Mouse (Mus musculus): ENCODE data around the gene Lrrc8d. TPM values are rescaled to one million over a fixed set of nuclear protein-coding genes. Genes with fewer than 3 reads are reported as not detected.
"Not testable (repeated sequence)": the region's sequence is repeated elsewhere in the genome, so short reads cannot be mapped to it uniquely, and the experiment has no call there.

Gene Lrrc8d
- polyA plus RNA-seq, 1 experiment from 2014 or later, result 19.4 TPM

- 61% methylated on average over 4 of the region's 4 CpGs for WGBS
- Histone ChIP-seq H3K9ac (no peak overlapping the region), H3K27me3 (no peaks in the 10 kb centered on the region), H3K36me3 (no peaks in the 10 kb centered on the region), H3K4me3 (no peak overlapping the region), H3K4me2 (no peak overlapping the region), H3K9me3 (no peaks in the 10 kb centered on the region), H3K27ac (no peak overlapping the region), H3K4me1 (peaks cover 16% of the 10 kb centered on the region)
- no peak for ATAC-seq (ENCODE audit: insufficient number of reproducible peaks, insufficient read depth, low FRiP score, low TSS enrichment, low read depth)
Measured at GRCm38 (mm10) chr5:105849222-105849621, 149.5 kb downstream of the Lrrc8d start.

- no peak overlapping the region for H3K4me3 ChIP-seq
- 56% methylated on average over 3 of the region's 3 CpGs for WGBS
- H3K4me1 ChIP-seq, result peaks cover 16% of the 10 kb centered on the region
- H3K9me3 ChIP-seq, result no peaks in the 10 kb centered on the region
- no peak for ATAC-seq (ENCODE audit: insufficient number of reproducible peaks, insufficient read depth, low FRiP score, low TSS enrichment, low read depth)
- H3K27me3 ChIP-seq, result no peaks in the 10 kb centered on the region
- no peak overlapping the region for H3K4me2 ChIP-seq
- no peaks in the 10 kb centered on the region for H3K36me3 ChIP-seq
- no peak overlapping the region for H3K9ac ChIP-seq
- H3K27ac ChIP-seq, result no peak overlapping the region
Measured at GRCm38 (mm10) chr5:105849643-105850042, 149.9 kb downstream of the Lrrc8d start.

DNA sequence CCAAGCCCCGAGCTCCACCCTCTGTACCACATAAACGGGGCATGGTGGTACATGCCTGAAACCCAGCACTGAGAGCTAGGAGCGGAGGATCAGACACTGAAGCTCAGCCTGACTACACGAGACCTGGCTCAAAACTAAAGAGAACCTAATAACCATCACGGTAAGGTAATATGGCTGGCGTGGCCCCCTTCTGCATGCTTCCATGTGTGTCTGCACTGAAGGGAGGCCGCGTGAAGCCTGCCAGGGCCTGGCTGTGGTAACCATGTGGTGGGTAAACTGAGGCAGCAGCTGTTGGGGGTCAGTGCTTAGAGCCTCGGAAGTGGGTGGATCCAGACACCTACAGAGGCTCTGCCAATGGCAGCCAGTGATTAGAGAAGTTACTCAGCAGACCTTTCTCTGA lies 153.5 kb downstream of the Lrrc8d start:
- H3K27ac ChIP-seq, result no peak overlapping the region
- H3K4me3 ChIP-seq, result no peak overlapping the region
- no peak overlapping the region for H3K9ac ChIP-seq
- peaks cover 24% of the 10 kb centered on the region for H3K4me1 ChIP-seq
- ATAC-seq (ENCODE audit: insufficient number of reproducible peaks, insufficient read depth, low FRiP score, low TSS enrichment, low read depth), result no peak
- H3K9me3 ChIP-seq, result no peaks in the 10 kb centered on the region
- H3K27me3 ChIP-seq, result no peaks in the 10 kb centered on the region
- H3K36me3 ChIP-seq, result no peaks in the 10 kb centered on the region
- WGBS, result 72% methylated on average over 9 of the region's 9 CpGs
- no peak overlapping the region for H3K4me2 ChIP-seq

DNA sequence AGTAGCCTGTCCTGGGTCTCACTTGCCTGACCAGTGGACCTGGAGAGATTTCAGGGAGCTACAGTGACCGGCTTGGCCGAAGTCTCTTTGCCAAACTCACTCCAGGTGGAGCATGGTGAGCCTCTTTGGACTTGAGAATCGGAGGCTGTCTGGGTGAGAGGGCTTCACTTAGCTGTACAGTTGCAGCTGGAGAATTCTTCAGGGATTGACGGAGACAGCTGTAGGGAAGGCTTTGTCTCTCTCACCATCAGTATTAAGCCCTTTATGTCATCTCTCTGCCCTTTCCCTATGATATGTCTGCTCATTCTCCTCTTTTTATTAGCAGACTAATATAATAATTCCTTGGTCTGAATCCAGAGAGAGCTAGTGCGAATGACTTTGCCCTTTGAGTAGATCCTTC lies 157.7 kb downstream of the Lrrc8d start:
- no peak overlapping the region for H3K4me2 ChIP-seq
- no peak overlapping the region for H3K4me3 ChIP-seq
- WGBS, result 73% methylated on average over 5 of the region's 5 CpGs
- H3K4me1 ChIP-seq, result peaks cover 31% of the 10 kb centered on the region
- ATAC-seq (ENCODE audit: insufficient number of reproducible peaks, insufficient read depth, low FRiP score, low TSS enrichment, low read depth), result no peak
- no peaks in the 10 kb centered on the region for H3K9me3 ChIP-seq
- H3K27me3 ChIP-seq, result no peaks in the 10 kb centered on the region
- H3K36me3 ChIP-seq, result no peaks in the 10 kb centered on the region
- H3K27ac ChIP-seq, result peak overlapping the region; percentile 51; the same call in 1 of the 2 replicates
- H3K9ac ChIP-seq, result no peak overlapping the region

DNA sequence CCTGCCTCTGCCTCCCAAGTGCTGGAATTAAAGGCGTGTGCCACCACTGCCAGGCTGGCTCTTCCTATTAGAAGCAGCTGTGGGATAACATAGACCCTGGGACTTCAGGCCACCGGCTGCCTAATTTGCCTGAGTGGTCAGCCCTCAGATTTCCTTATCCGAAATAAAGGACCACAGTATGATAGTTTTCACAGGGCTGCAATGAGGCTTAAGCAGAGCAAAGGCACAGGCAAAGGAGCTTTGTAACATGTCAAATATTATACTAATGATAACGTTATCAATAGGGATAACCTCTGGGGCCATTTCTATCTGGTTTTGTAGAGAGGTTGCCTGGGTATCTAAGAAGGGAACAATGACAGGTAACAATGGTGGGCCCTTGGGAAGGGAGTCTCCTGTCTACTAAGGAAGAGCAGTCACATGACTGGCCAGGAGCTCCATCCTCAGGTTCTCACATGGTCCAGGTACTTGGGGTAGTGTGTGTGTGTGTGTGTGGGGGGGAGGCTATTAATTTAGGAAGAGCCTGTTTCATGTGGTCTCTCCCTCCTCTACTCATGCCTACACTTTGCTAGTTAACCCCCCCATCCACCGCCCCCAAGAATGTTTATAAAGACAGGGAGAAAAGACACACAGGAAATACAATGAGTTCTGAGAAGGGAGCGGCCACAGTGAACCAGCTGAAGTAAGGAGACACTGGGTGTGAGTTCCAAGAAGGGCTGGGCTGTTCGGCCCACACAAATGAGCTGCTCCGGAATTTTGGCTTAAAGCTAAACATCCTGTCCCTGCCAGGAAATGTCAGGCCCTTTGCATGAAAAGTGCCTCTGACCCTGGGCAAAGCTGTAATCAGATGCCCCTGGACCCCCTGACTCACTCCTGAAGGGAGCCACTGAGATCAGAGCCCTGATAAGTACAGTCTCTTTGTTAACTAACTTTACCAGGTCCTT lies 159.3 kb downstream of the Lrrc8d start:
- no peaks in the 10 kb centered on the region for H3K27me3 ChIP-seq
- no peaks in the 10 kb centered on the region for H3K36me3 ChIP-seq
- H3K4me2 ChIP-seq, result no peak overlapping the region
- H3K9me3 ChIP-seq, result no peaks in the 10 kb centered on the region
- 50% methylated on average over 8 of the region's 8 CpGs for WGBS
- ATAC-seq (ENCODE audit: insufficient number of reproducible peaks, insufficient read depth, low FRiP score, low TSS enrichment, low read depth), result no peak
- no peak overlapping the region for H3K9ac ChIP-seq
- H3K27ac ChIP-seq, result peak overlapping the region; percentile 45
- H3K4me3 ChIP-seq, result no peak overlapping the region
- H3K4me1 ChIP-seq, result peaks cover 25% of the 10 kb centered on the region

DNA sequence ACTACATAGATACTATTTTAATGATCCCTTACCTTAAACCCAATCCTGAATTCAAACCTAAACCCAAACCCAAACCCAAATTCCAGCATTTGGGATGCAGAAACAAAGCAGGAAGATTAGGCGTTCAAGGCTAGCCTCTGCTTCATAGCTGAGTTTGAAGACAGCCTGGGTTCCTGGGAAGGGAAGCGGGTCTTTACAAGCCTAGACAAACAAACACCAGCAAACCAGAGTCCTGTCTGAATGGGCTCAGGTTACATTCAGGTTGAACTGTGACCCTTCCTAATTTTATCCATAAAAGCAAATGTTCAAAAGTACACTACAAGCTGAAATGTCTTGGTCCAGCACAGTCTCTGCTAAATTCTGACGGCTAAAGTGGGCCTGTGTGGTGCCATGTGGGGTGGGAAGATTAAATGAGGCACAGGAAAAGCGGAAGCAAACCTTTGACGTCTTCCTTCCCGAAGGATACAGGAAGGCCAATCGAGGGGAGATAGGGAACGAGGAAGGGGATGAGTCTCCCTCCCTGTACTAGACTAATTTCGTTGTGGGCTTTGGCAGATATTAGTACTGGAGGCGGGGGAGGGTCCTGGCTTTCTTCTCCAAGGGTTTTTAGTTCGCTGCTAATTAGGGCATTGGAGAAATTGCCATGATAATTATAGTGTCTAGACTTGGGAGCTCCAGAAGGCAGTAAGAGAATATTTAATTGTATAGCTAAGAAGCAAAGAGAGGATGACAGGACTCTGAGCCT lies 160.1 kb downstream of the Lrrc8d start:
- Histone ChIP-seq H3K36me3 (no peaks in the 10 kb centered on the region), H3K9me3 (no peaks in the 10 kb centered on the region), H3K4me2 (no peak overlapping the region), H3K27ac (peak overlapping the region; percentile 45), H3K27me3 (no peaks in the 10 kb centered on the region), H3K9ac (no peak overlapping the region), H3K4me3 (no peak overlapping the region), H3K4me1 (peaks cover 25% of the 10 kb centered on the region)
- 21% methylated on average over 11 of the region's 11 CpGs for WGBS
- no peak for ATAC-seq (ENCODE audit: insufficient number of reproducible peaks, insufficient read depth, low FRiP score, low TSS enrichment, low read depth)

- Histone ChIP-seq H3K4me3 (no peak overlapping the region), H3K9ac (no peak overlapping the region), H3K36me3 (no peaks in the 10 kb centered on the region), H3K4me2 (no peak overlapping the region), H3K27ac (peak overlapping the region; percentile 16; the same call in 1 of the 2 replicates), H3K9me3 (no peaks in the 10 kb centered on the region), H3K27me3 (no peaks in the 10 kb centered on the region), H3K4me1 (peaks cover 25% of the 10 kb centered on the region)
- ATAC-seq (ENCODE audit: insufficient number of reproducible peaks, insufficient read depth, low FRiP score, low TSS enrichment, low read depth), result no peak
- 64% methylated on average over 10 of the region's 10 CpGs for WGBS
Measured at GRCm38 (mm10) chr5:105860461-105860835, 160.7 kb downstream of the Lrrc8d start.

- no peak for ATAC-seq (ENCODE audit: insufficient number of reproducible peaks, insufficient read depth, low FRiP score, low TSS enrichment, low read depth)
- Histone ChIP-seq H3K4me1 (peaks cover 29% of the 10 kb centered on the region), H3K4me3 (no peak overlapping the region), H3K4me2 (no peak overlapping the region), H3K27ac (no peak overlapping the region), H3K27me3 (no peaks in the 10 kb centered on the region), H3K9me3 (no peaks in the 10 kb centered on the region), H3K36me3 (no peaks in the 10 kb centered on the region), H3K9ac (no peak overlapping the region)
- 94% methylated on average over 5 of the region's 5 CpGs for WGBS
Measured at GRCm38 (mm10) chr5:105861616-105862015, 161.8 kb downstream of the Lrrc8d start.

DNA sequence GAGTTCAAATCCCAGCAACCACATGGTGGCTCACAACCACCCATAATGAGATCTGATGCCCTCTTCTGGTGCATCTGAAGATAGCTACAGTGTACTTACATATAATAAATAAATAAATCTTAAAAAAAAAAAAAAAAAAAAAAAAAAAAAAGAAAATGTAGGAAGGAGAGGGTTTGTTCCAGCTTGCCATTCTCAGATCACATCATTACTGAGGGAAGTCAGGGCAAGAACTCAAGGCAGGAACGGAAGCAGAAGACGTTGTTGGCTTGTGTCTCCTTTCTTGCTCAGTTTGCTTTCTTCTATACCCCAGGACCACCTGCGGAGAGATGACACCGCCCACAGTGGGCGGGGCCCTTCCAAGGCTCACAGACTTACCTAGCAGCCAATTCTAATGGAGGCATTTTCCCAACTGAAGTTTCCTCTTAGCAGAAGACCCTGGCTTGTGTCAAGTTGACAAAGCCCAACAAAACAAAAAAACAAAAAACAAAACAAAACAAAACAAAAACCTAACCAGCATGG lies 165.4 kb downstream of the Lrrc8d start:
- not testable (repeated sequence) for H3K27ac ChIP-seq; H3K4me2 ChIP-seq; H3K9ac ChIP-seq; H3K36me3 ChIP-seq; ATAC-seq (ENCODE audit: insufficient number of reproducible peaks, insufficient read depth, low FRiP score, low TSS enrichment, low read depth); H3K9me3 ChIP-seq; H3K27me3 ChIP-seq; H3K4me3 ChIP-seq
- H3K4me1 ChIP-seq, result peaks cover 19% of the 10 kb centered on the region
- 60% methylated on average over 5 of the region's 5 CpGs for WGBS

DNA sequence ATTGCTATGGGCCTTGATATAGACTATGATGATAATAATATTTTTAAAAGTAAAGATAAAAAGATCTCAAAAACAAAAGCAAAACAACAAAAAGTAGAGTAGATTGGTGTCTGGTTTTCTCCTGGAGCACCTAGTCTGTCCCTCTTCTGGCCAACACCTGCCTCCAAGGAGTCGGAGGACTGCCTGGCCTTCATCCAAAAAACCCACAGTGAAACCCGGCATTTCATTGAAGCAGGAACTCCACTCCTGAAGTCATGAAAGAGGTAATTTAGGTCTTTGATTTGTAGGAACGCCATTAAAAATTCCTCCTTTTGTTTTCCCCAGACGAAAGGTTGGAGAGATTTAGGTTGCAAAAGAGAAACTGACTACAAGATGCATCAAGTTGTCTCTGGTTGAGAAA lies 167.7 kb downstream of the Lrrc8d start:
- WGBS, result 33% methylated on average over 4 of the region's 4 CpGs
- no peak for ATAC-seq (ENCODE audit: insufficient number of reproducible peaks, insufficient read depth, low FRiP score, low TSS enrichment, low read depth)
- Histone ChIP-seq H3K27me3 (no peaks in the 10 kb centered on the region), H3K9ac (no peak overlapping the region), H3K9me3 (no peaks in the 10 kb centered on the region), H3K36me3 (no peaks in the 10 kb centered on the region), H3K4me2 (no peak overlapping the region), H3K4me1 (peaks cover 17% of the 10 kb centered on the region), H3K4me3 (no peak overlapping the region), H3K27ac (no peak overlapping the region)

DNA sequence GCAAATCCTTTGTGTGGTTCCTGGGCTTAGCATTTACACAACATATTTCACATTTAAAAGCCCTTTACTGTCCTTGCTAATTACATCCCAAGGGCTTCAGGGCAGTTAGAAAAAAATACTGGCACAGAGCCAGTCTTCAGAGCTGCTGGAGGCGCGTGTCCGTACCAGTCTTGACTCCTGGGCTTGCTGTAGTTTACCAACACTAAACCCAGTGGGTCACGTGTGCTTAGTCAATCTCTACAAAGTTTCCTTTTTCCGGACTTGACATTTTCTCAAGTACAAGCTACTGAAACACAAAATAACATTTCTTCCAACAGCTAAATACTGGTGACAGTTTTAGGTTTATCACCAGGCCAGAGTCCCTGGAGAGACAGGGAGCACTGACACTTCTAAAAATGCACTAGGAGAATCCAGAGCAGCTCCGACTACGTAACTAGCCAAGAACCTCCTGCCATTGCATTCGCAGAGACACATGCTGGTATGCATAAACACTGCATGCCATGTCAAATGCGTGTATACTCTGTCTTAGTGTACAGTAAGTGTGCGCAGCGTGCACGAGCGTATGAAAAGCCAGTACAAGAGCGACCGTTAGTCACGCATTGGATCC lies 168.2 kb downstream of the Lrrc8d start:
- peaks cover 17% of the 10 kb centered on the region for H3K4me1 ChIP-seq
- no peak for ATAC-seq (ENCODE audit: insufficient number of reproducible peaks, insufficient read depth, low FRiP score, low TSS enrichment, low read depth)
- whole genome bisulfite sequencing, result 69% methylated on average over 16 of the region's 16 CpGs
- no peak overlapping the region for H3K4me2 ChIP-seq
- no peaks in the 10 kb centered on the region for H3K36me3 ChIP-seq
- H3K4me3 ChIP-seq, result no peak overlapping the region
- no peaks in the 10 kb centered on the region for H3K9me3 ChIP-seq
- no peak overlapping the region for H3K9ac ChIP-seq
- no peak overlapping the region for H3K27ac ChIP-seq
- H3K27me3 ChIP-seq, result no peaks in the 10 kb centered on the region

Measured in embryonic facial prominence, embryonic 13.5 days (tissue).